Mouse (Mus musculus): ENCODE results near the gene Cd9. TPM values are rescaled to one million over a fixed set of nuclear protein-coding genes. Genes with fewer than 3 reads are reported as not detected.

Cd9 gene
- polyA plus RNA-seq, 1 experiment from 2014 or later = 52.3 TPM

DNA sequence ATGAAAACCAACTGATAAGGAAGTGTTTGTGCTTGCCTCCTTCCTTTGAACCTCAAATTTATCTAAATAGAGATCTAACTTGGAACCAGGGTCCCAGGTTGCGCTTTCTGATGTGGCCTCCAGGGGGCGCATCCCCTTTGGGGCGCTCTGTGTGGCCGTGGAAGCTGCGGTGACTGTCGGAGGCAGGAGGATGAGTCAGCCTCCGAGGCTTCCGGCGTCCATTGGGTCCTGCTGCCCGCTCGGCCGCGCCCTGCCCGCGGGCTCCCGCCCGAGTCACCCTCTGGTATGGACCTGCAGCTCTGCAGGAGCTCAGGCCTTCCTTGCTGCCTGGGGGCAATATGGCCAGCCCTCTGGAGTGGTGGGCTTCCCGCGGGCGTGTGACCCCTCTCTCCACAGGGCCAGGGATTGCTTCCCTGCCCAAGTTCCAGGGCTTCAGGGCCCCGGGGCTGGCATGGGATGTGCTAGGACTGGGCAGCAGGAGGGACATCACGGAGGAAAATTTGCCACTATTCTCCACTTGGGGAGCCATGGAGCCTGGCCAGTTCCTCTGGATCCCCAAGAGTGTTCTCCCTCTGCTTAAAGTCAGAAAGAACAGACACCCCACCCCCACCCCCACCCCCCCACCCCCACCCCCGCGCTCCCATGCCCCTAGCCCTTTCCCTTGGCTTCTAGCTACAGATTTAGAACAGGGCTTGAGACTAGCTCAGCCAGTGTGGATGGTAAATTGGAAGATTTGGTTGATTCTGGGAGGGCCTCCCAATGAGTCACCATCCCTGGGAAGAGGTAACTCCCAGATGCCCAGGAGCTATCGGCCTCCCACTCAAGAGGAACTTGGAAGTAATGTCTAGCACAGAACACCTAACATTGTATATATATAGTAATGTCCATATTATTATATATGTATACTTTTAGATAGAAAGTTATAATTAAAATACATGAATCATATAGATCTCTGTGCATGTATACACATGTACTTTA is 67.9 kb downstream of the Cd9 start:
- Histone ChIP-seq H3K27me3 (no peaks in the 10 kb centered on the region), H3K9me3 (replicated peaks) (no peaks in the 10 kb centered on the region), H3K4me3 (peak overlapping the region; percentile 45), H3K4me1 (peaks cover 14% of the 10 kb centered on the region), H3K36me3 (ENCODE audit: poor library complexity, severe bottlenecking) (no peaks in the 10 kb centered on the region), H3K9ac (peak overlapping the region; percentile 72), H3K27ac (no peak overlapping the region), H3K4me2 (peak overlapping the region; percentile 81)
- ATAC-seq = peak; percentile 86
- 3% methylated on average over 18 of the region's 25 CpGs for WGBS

- Histone ChIP-seq H3K9me3 (replicated peaks) (no peaks in the 10 kb centered on the region), H3K36me3 (ENCODE audit: poor library complexity, severe bottlenecking) (no peaks in the 10 kb centered on the region), H3K27ac (no peak overlapping the region), H3K9ac (no peak overlapping the region; the same call in 1 of the 2 replicates), H3K27me3 (no peaks in the 10 kb centered on the region), H3K4me3 (no peak overlapping the region), H3K4me1 (peaks cover 14% of the 10 kb centered on the region), H3K4me2 (no peak overlapping the region)
- ATAC-seq = no peak
- WGBS = 57% methylated on average over 15 of the region's 15 CpGs
Measured at GRCm38 (mm10) chr6:125425205-125426090, 69.1 kb downstream of the Cd9 start.

- H3K36me3 ChIP-seq (ENCODE audit: poor library complexity, severe bottlenecking) = no peaks in the 10 kb centered on the region
- WGBS = 79% methylated on average over 3 of the region's 3 CpGs
- no peaks in the 10 kb centered on the region for H3K9me3 ChIP-seq (replicated peaks)
- no peaks in the 10 kb centered on the region for H3K27me3 ChIP-seq
- ATAC-seq = no peak
- peaks cover 14% of the 10 kb centered on the region for H3K4me1 ChIP-seq
- H3K9ac ChIP-seq = no peak overlapping the region
- no peak overlapping the region for H3K4me3 ChIP-seq
- no peak overlapping the region for H3K4me2 ChIP-seq
- no peak overlapping the region for H3K27ac ChIP-seq
Measured at GRCm38 (mm10) chr6:125424156-125424555, 70.4 kb downstream of the Cd9 start.

GRCm38 (mm10) chr6:125423507-125423906 is 71.1 kb downstream of the Cd9 start:
- Histone ChIP-seq H3K4me3 (no peak overlapping the region), H3K27me3 (no peaks in the 10 kb centered on the region), H3K9ac (no peak overlapping the region), H3K36me3 (ENCODE audit: poor library complexity, severe bottlenecking) (no peaks in the 10 kb centered on the region), H3K27ac (no peak overlapping the region), H3K4me1 (peaks cover 14% of the 10 kb centered on the region), H3K4me2 (no peak overlapping the region), H3K9me3 (replicated peaks) (no peaks in the 10 kb centered on the region)
- 41% methylated on average over 13 of the region's 13 CpGs for WGBS
- no peak for ATAC-seq

- Histone ChIP-seq H3K9ac (0 out of 2 replicates have a peak overlapping the region, but pooled peaks have one; percentile 37), H3K27ac (no peak overlapping the region), H3K9me3 (replicated peaks) (no peaks in the 10 kb centered on the region), H3K4me2 (peak overlapping the region; percentile 44), H3K27me3 (no peaks in the 10 kb centered on the region), H3K36me3 (ENCODE audit: poor library complexity, severe bottlenecking) (no peaks in the 10 kb centered on the region), H3K4me1 (peaks cover 14% of the 10 kb centered on the region), H3K4me3 (no peak overlapping the region)
- 39% methylated on average over 3 of the region's 3 CpGs for WGBS
- ATAC-seq = no peak
Measured at GRCm38 (mm10) chr6:125423099-125423498, 71.5 kb downstream of the Cd9 start.

DNA sequence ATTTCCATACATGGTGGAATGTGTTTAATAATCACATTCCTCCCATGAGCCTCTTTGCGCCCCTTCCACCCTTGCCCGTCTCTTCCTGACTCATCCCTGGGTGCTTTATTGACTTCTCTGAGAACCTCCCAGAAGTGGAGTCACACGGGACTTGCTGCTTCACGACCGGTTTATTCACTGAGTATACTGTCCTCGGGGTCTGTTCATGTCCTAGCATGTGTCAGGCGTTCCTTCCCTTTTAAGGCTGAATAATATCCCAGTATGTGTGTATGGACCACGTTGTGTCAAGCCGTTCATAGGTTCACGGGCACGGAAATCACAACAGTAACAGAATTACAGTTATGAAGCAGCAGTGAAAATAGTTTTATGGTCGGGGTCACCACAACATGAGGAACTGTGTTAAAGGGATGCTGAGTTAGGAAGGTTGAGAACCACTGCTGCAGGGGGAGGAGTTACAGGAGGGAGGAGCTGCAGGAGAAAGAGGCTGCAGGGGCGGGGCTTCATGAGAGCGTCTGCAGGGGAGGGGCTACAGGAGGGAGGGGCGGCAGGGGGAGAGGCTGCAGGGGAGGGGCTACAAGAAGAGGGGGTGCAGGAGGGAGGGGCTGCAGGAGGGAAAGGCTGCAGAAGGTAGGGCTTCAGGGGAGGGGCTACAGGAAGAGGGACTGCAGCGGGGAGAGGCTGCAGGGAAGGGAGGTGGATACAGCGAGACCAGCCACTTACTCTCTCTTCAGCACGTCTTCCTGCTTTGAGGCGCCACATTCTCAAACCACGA is 72.4 kb downstream of the Cd9 start:
- H3K9me3 ChIP-seq (replicated peaks) = no peaks in the 10 kb centered on the region
- peak overlapping the region; percentile 37; the same call in 1 of the 2 replicates for H3K9ac ChIP-seq
- peak overlapping the region; percentile 3; the same call in 1 of the 2 replicates for H3K4me3 ChIP-seq
- H3K27ac ChIP-seq = no peak overlapping the region
- ATAC-seq = peak; percentile 29; the same call in 1 of the 2 replicates
- 21% methylated on average over 20 of the region's 20 CpGs for WGBS
- no peaks in the 10 kb centered on the region for H3K27me3 ChIP-seq
- H3K4me2 ChIP-seq = peak overlapping the region; percentile 44
- no peaks in the 10 kb centered on the region for H3K36me3 ChIP-seq (ENCODE audit: poor library complexity, severe bottlenecking)
- H3K4me1 ChIP-seq = peaks cover 14% of the 10 kb centered on the region

GRCm38 (mm10) chr6:125420458-125421063 is 74.0 kb downstream of the Cd9 start:
- ATAC-seq = no peak
- no peaks in the 10 kb centered on the region for H3K9me3 ChIP-seq (replicated peaks)
- no peaks in the 10 kb centered on the region for H3K36me3 ChIP-seq (ENCODE audit: poor library complexity, severe bottlenecking)
- H3K4me3 ChIP-seq = no peak overlapping the region
- WGBS = 81% methylated on average over 16 of the region's 16 CpGs
- H3K27ac ChIP-seq = no peak overlapping the region
- H3K27me3 ChIP-seq = no peaks in the 10 kb centered on the region
- H3K4me2 ChIP-seq = no peak overlapping the region
- H3K9ac ChIP-seq = no peak overlapping the region
- H3K4me1 ChIP-seq = peaks cover 10% of the 10 kb centered on the region; the same call in 1 of the 2 replicates

DNA sequence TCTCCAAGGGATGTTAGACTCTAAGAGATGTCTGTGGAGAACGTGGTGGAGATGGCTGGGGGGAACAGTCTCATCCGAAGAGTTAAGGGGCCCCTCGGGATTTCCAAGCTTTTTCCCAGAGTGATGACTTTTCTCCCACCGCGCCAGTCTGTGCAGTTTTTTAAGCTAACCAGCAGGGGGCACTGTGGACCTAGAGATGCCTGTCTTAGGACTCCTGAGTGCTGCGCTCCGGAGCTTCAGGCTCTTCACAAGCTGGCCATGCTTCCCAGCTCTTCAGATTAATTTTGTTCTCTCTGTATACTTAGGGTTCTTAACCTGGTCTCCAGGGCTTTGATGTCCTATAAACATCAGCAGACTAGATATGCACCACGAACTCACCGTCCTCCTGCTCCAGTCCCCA is 75.8 kb downstream of the Cd9 start:
- 14% methylated on average over 9 of the region's 9 CpGs for whole genome bisulfite sequencing
- ATAC-seq = peak; percentile 83

GRCm38 (mm10) chr6:125413326-125413725 is 81.3 kb downstream of the Cd9 start:
- no peaks in the 10 kb centered on the region for H3K36me3 ChIP-seq (ENCODE audit: poor library complexity, severe bottlenecking)
- H3K4me1 ChIP-seq = no peaks in the 10 kb centered on the region
- ATAC-seq = no peak
- 87% methylated on average over 9 of the region's 9 CpGs for WGBS
- H3K9me3 ChIP-seq (replicated peaks) = 0 out of 2 replicates have a peak, but pooled peaks cover 3% of the 10 kb centered on the region
- H3K4me2 ChIP-seq = no peak overlapping the region
- no peak overlapping the region for H3K27ac ChIP-seq
- H3K9ac ChIP-seq = no peak overlapping the region
- H3K27me3 ChIP-seq = no peaks in the 10 kb centered on the region
- no peak overlapping the region for H3K4me3 ChIP-seq

More for the DNA sequence above, 75.8 kb downstream of the Cd9 start:
- H3K27ac ChIP-seq = no peak overlapping the region
- H3K4me3 ChIP-seq = no peak overlapping the region
- H3K4me2 ChIP-seq = no peak overlapping the region
- H3K4me1 ChIP-seq = peaks cover 10% of the 10 kb centered on the region; the same call in 1 of the 2 replicates
- no peaks in the 10 kb centered on the region for H3K36me3 ChIP-seq (ENCODE audit: poor library complexity, severe bottlenecking)
- no peaks in the 10 kb centered on the region for H3K9me3 ChIP-seq (replicated peaks)
- H3K9ac ChIP-seq = no peak overlapping the region
- H3K27me3 ChIP-seq = no peaks in the 10 kb centered on the region

GRCm38 (mm10) chr6:125411661-125412060 is 82.9 kb downstream of the Cd9 start:
- Histone ChIP-seq H3K4me1 (no peaks in the 10 kb centered on the region), H3K27me3 (no peaks in the 10 kb centered on the region), H3K4me2 (no peak overlapping the region), H3K27ac (no peak overlapping the region), H3K4me3 (no peak overlapping the region), H3K9me3 (replicated peaks) (0 out of 2 replicates have a peak, but pooled peaks cover 3% of the 10 kb centered on the region), H3K9ac (no peak overlapping the region), H3K36me3 (ENCODE audit: poor library complexity, severe bottlenecking) (no peaks in the 10 kb centered on the region)
- WGBS = 95% methylated on average over 6 of the region's 6 CpGs
- ATAC-seq = no peak

DNA sequence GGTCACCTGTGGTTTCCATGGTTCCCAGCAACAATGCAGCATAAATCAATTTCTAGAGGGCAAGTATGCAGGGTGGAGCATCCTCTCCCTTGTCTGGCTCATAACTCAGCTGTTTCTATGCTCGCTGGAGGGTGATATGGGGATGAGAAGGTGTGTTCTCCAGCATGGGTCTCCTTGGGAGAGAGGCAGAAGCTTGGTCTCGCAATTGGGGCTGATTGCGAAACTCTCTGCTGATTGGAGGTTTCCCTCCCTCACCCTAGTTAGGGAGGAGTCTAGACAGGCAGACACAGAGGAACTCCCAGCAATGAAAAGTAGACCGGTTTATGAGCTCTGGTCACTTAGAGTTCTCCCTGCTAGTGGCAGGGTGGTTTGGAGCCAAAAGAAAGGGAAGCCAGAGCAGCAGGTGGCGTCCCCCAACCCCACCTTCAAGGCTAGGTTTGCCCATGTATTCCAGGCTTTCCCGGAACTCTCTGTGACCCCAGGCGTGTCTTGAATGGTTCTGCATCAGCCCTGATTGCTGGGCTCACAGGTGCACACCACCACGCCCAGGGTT is 83.5 kb downstream of the Cd9 start:
- Histone ChIP-seq H3K4me3 (no peak overlapping the region), H3K27me3 (no peaks in the 10 kb centered on the region), H3K27ac (no peak overlapping the region), H3K36me3 (ENCODE audit: poor library complexity, severe bottlenecking) (no peaks in the 10 kb centered on the region), H3K9me3 (replicated peaks) (0 out of 2 replicates have a peak, but pooled peaks cover 3% of the 10 kb centered on the region), H3K4me1 (no peaks in the 10 kb centered on the region), H3K4me2 (no peak overlapping the region), H3K9ac (no peak overlapping the region)
- 66% methylated on average over 8 of the region's 8 CpGs for WGBS
- ATAC-seq = no peak
